Mouse (Mus musculus): ENCODE results near the gene Mug1.
"Not testable (repeated sequence)": the region's sequence is repeated elsewhere in the genome, so short reads cannot be mapped to it uniquely, and the experiment has no call there.

Gene Mug1

DNA sequence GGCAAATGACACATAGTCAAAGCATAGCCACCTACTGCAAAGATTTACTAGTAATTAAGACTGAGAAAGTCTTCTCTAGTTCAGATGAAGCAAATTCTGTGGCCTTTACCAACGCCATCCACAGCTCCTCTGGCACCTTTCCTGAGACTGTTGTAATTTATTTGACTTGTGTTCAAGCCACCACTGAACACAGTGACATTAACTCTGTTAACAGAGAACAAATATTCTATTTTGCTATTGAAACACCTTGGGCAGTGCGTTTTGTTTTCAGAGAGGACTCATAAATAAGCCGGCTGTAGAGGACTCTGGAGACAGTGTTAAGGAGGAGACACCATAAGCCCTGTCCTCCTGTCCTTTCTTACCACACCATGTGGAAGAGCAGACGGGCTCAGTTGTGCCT is at the start of gene Mug1:
Mug1 (plus strand) TSS at position 271 of the 400 bp plus-strand sequence.
- not testable (repeated sequence) for DNase-seq (ENCODE audit: inconsistent ontology term)

DNA sequence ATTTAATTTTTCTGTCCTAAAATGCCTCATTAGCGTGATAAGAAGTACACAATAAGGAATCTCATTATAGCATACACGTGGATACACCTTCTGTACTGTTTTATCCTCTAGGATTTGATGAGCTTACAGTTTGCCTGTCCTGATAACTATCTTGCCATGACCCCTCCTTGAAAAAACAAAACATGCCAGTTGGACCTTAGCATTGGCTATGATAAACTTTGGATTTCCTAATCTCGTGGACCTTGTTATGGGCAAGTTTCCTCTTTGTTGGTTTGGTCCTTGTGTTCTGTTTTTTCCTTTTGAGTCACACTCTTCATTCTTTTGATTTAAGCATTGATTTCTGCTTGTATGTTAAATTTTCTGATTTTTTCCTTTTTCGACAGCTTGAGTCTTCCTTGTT is 10.3 kb upstream of the Mug1 start:
- DNase-seq (ENCODE audit: inconsistent ontology term), result no peak

DNA sequence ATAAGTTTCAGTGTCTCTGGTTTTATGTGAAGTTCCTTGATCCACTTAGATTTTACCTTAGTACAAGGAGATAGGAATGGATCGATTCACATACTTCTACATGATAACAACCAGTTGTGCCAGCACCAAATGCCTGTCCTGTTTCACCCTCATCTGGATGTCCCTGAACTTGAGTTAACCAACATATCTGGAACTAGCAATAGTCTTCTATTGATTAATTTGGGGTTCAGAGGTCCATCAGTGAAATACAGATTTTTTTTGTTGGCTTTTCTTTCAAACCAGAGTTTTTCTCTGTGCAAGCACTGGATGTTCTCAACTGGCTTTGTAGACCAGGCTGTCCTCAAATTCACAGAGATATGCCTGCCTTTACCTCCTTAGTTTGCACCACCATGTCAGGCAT is 2.0 kb upstream of the Mug1 start:
- DNase-seq (ENCODE audit: inconsistent ontology term), result no peak

DNA sequence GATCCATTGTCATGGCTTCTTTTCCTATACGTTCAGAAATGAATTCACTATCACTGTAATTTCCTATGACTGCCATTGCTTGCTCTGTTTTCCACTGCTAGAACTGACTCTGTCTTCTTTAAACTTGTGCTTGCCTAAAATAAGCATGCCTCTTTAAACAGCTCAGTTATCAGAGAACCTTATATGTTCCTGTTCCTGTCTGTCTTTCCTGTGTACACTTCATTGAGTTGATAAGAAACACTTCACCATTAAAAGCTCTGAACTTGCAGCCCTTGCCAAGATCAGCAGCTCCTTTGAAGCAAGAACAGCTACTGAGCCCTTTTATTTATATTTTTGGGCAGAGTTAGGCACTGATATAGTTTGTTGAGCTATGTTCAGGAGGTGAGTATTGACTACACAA is 10.0 kb downstream of the Mug1 start:
- no peak for DNase-seq (ENCODE audit: inconsistent ontology term)

Measured in Muller cell, postnatal 12 days (primary cell).